In genomic region chr12:36182570-36182969, GRCm38 (mm10) we compare ENCODE assay signal across 12 mouse cellular contexts. TPM values are rescaled to one million over a fixed set of nuclear protein-coding genes. Genes with fewer than 3 reads are reported as not detected.
DNase-seq lines count a peak whose midpoint lies in the region; ATAC-seq lines count a peak whose summit lies in the region.
"Had no signal": no experiment of that assay in that cellular context is flagged by ENCODE, and none has a peak within 500 bp of the region (broad histone marks: within the 10 kb centered on the region; RNA-seq: fewer than 3 reads in every experiment).

No protein-coding gene starts in this region.

- no peak overlapping the region for H3K4me3 ChIP-seq in embryonic facial prominence, embryonic 14.5 days (ENCODE audit: low read depth, low read length)
- no peak overlapping the region for H3K4me3 ChIP-seq in embryonic facial prominence, embryonic 10.5 days
- no peak overlapping the region for H3K4me3 ChIP-seq in liver, embryonic 13.5 days (replicated peaks)
- H3K4me3 ChIP-seq: forebrain, embryonic 12.5 days; hindbrain, embryonic 12.5 days had no signal

- no peak overlapping the region for H3K27ac ChIP-seq in embryonic facial prominence, embryonic 14.5 days (replicated peaks; ENCODE audit: low read depth, low read length)
- no peak overlapping the region for H3K27ac ChIP-seq in embryonic facial prominence, embryonic 10.5 days (replicated peaks)
- H3K27ac ChIP-seq in liver, embryonic 13.5 days = no peak overlapping the region; the same call in 1 of the 2 replicates
- H3K27ac ChIP-seq: forebrain, embryonic 12.5 days; hindbrain, embryonic 12.5 days had no signal

- H3K9me3 ChIP-seq in embryonic facial prominence, embryonic 14.5 days (ENCODE audit: control insufficient read depth, low read length) = no peaks in the 10 kb centered on the region
- no peaks in the 10 kb centered on the region for H3K9me3 ChIP-seq in embryonic facial prominence, embryonic 10.5 days
- H3K9me3 ChIP-seq in liver, embryonic 13.5 days (replicated peaks) = no peaks in the 10 kb centered on the region
- H3K9me3 ChIP-seq: forebrain, embryonic 12.5 days; hindbrain, embryonic 12.5 days had no signal

- DNase-seq in embryonic facial prominence, embryonic 14.5 days (ENCODE audit: low spot score) = peak; percentile 30
- DNase-seq in embryonic facial prominence, embryonic 10.5 days (ENCODE audit: low spot score) = no peak
- DNase-seq in ovary, postnatal 36 days (ENCODE audit: low spot score) = peak; percentile 10
- no peak for DNase-seq in ovary, postnatal 10 days (ENCODE audit: low spot score)
- DNase-seq in liver, embryonic 13.5 days = no peak
- no peak for DNase-seq in adipocyte (ENCODE audit: low spot score)
- no peak for DNase-seq in T-cell, adult 2 months (ENCODE audit: low spot score)
- DNase-seq: layer of hippocampus, postnatal 36 days; right cerebral cortex, postnatal 25 days had no signal

- H3K4me2 ChIP-seq in embryonic facial prominence, embryonic 14.5 days (ENCODE audit: low read depth, low read length) = no peak overlapping the region
- no peak overlapping the region for H3K4me2 ChIP-seq in liver, embryonic 13.5 days
- H3K4me2 ChIP-seq: forebrain, embryonic 12.5 days; hindbrain, embryonic 12.5 days had no signal

- no peaks in the 10 kb centered on the region for H3K4me1 ChIP-seq in embryonic facial prominence, embryonic 14.5 days (ENCODE audit: control insufficient read depth, insufficient read depth, low read length)
- no peaks in the 10 kb centered on the region for H3K4me1 ChIP-seq in embryonic facial prominence, embryonic 10.5 days
- H3K4me1 ChIP-seq in liver, embryonic 13.5 days (replicated peaks) = no peaks in the 10 kb centered on the region
- H3K4me1 ChIP-seq: forebrain, embryonic 12.5 days; hindbrain, embryonic 12.5 days had no signal

- no peak overlapping the region for H3K9ac ChIP-seq in embryonic facial prominence, embryonic 14.5 days (ENCODE audit: low read depth, low read length)
- H3K9ac ChIP-seq in liver, embryonic 13.5 days = no peak overlapping the region
- H3K9ac ChIP-seq: forebrain, embryonic 12.5 days; hindbrain, embryonic 12.5 days had no signal

- peaks cover 47% of the 10 kb centered on the region for H3K36me3 ChIP-seq in embryonic facial prominence, embryonic 14.5 days (ENCODE audit: control insufficient read depth, insufficient read depth, low read length)
- H3K36me3 ChIP-seq in embryonic facial prominence, embryonic 10.5 days (replicated peaks) = peaks cover 59% of the 10 kb centered on the region
- peaks cover 38% of the 10 kb centered on the region for H3K36me3 ChIP-seq in liver, embryonic 13.5 days

- peak; percentile 55; the same call in 1 of the 2 replicates for ATAC-seq in embryonic facial prominence, embryonic 14.5 days (ENCODE audit: low read depth)
- ATAC-seq in liver, embryonic 13.5 days (ENCODE audit: low read depth) = peak; percentile 29
- ATAC-seq in frontal cortex, adult (ENCODE audit: low TSS enrichment) = no peak

- 76% methylated on average over 6 of the region's 6 CpGs for WGBS in embryonic facial prominence, embryonic 14.5 days
- WGBS in embryonic facial prominence, embryonic 10.5 days = 84% methylated on average over 6 of the region's 6 CpGs
- WGBS in liver, embryonic 13.5 days (ENCODE audit: insufficient replicate concordance) = 78% methylated on average over 6 of the region's 6 CpGs

- no peaks in the 10 kb centered on the region for H3K27me3 ChIP-seq in embryonic facial prominence, embryonic 14.5 days (replicated peaks; ENCODE audit: control insufficient read depth, insufficient read depth, low read length)
- H3K27me3 ChIP-seq in embryonic facial prominence, embryonic 10.5 days (replicated peaks; ENCODE audit: low read depth, poor library complexity, severe bottlenecking) = no peaks in the 10 kb centered on the region
- H3K27me3 ChIP-seq in liver, embryonic 13.5 days = no peaks in the 10 kb centered on the region
- H3K27me3 ChIP-seq: forebrain, embryonic 12.5 days; hindbrain, embryonic 12.5 days had no signal

RNA-seq across cellular contexts. Expression of gene Bzw2, which starts 24.7 kb away (rescaled TPM):
- 172 and 198 TPM in 2 replicates for polyA plus RNA-seq in embryonic facial prominence, embryonic 14.5 days (2014; fragmentation: Nextera tagmentation; extraction: Ambion mirVana)
- 301 and 303 TPM in 2 replicates for polyA plus RNA-seq in embryonic facial prominence, embryonic 10.5 days (2016; fragmentation: Nextera tagmentation; extraction: Ambion mirVana)
- polyA plus RNA-seq in liver, embryonic 13.5 days (2015; fragmentation: Nextera tagmentation; extraction: Ambion mirVana) = 76.7 and 93.1 TPM in 2 replicates

RNA-seq across cellular contexts. Expression of gene Ankmy2, which starts 25.7 kb away (rescaled TPM):
- polyA plus RNA-seq in embryonic facial prominence, embryonic 14.5 days (2014; fragmentation: Nextera tagmentation; extraction: Ambion mirVana) = 33.3 and 37.8 TPM in 2 replicates
- polyA plus RNA-seq in embryonic facial prominence, embryonic 10.5 days (2016; fragmentation: Nextera tagmentation; extraction: Ambion mirVana) = 22.6 and 25.7 TPM in 2 replicates
- polyA plus RNA-seq in liver, embryonic 13.5 days (2015; fragmentation: Nextera tagmentation; extraction: Ambion mirVana) = 11.3 and 13.5 TPM in 2 replicates

Comparison
In these comparisons a context has a peak if more than half of its experiments do, and no peak if none do; other contexts are left out.
1. DNase-seq: peak in embryonic facial prominence, embryonic 14.5 days (single experiment) and ovary, postnatal 36 days (single experiment); none in embryonic facial prominence, embryonic 10.5 days (single experiment), ovary, postnatal 10 days (single experiment), liver, embryonic 13.5 days (single experiment), adipocyte (single experiment) and T-cell, adult 2 months (single experiment).